In genomic region chrX:161387942-161388341, GRCm38 (mm10) we compare ENCODE assay signal across 20 mouse cellular contexts.
"Had no signal": no experiment of that assay in that cellular context is flagged by ENCODE, and none has a peak within 500 bp of the region (broad histone marks: within the 10 kb centered on the region; RNA-seq: fewer than 3 reads in every experiment).

No protein-coding gene starts in this region.

- ATAC-seq: hindbrain, embryonic 16.5 days; hindbrain, postnatal 0 days; inflammation-experienced regulatory T-cells, adult 6 months; intestine, embryonic 15.5 days; intestine, embryonic 16.5 days; intestine, postnatal 0 days had no signal

- DNase-seq: heart, postnatal 10 days; heart, postnatal 14 days; heart, postnatal 36 days; heart, postnatal 4 days; kidney, adult 11 months; kidney, adult 18-20 months; kidney, adult 2 months; kidney, adult 8-10 months; kidney, adult 9 months; kidney, postnatal 10 days; kidney, postnatal 14 days; kidney, postnatal 25 days; kidney, postnatal 36 days; kidney, postnatal 4 days had no signal
